Mouse (Mus musculus) retina, embryonic 14.5 days (tissue): Measurements from ENCODE around the gene Twist2.

ENCODE experiments used
- DNase-seq: peaks from one replicate; pipeline ENCODE4 v3.0.0-alpha.2; 2015; ENCODE audit warnings: low spot score

Gene Twist2

GRCm38 (mm10) chr1:91874633-91875032 is 73.4 kb downstream of the Twist2 start:
- DNase-seq, result peak; percentile 89

- DNase-seq, result no peak
Measured at GRCm38 (mm10) chr1:91875042-91875720, 73.9 kb downstream of the Twist2 start.

GRCm38 (mm10) chr1:91878696-91879095 is 77.4 kb downstream of the Twist2 start:
- DNase-seq, result no peak

GRCm38 (mm10) chr1:91880156-91880555 is 78.9 kb downstream of the Twist2 start:
- DNase-seq, result no peak

- no peak for DNase-seq
Measured at GRCm38 (mm10) chr1:91880899-91881298, 79.6 kb downstream of the Twist2 start.

GRCm38 (mm10) chr1:91883115-91883514 is 81.9 kb downstream of the Twist2 start:
- no peak for DNase-seq

GRCm38 (mm10) chr1:91893598-91893997 is 92.3 kb downstream of the Twist2 start:
- DNase-seq, result no peak

GRCm38 (mm10) chr1:91894286-91894685 is 93.0 kb downstream of the Twist2 start:
- no peak for DNase-seq

- DNase-seq, result no peak
Measured at GRCm38 (mm10) chr1:91897078-91897477, 95.8 kb downstream of the Twist2 start.
